Mouse (Mus musculus) small intestine, adult 2 months (tissue): Measurements from ENCODE around the gene Ccdc155. TPM values are rescaled to one million over a fixed set of nuclear protein-coding genes. Genes with fewer than 3 reads are reported as not detected.
A peak's percentile ranks its signal among the peaks of the same experiment; 100 is the strongest.

ENCODE experiments used
- H3K27ac ChIP-seq: fragments of 200-500 bp; 2 replicates; pipeline ENCODE4 v1.5.1; 2012; ENCODE audit warnings: low read depth, low read length, control low read depth, inconsistent platforms; ENCODE audit not compliant: insufficient read depth
- H3K27me3 ChIP-seq: fragments of 200-500 bp; 2 replicates; pipeline ENCODE4 v1.6.1; 2012; ENCODE audit warnings: mild to moderate bottlenecking, moderate library complexity, low read length, inconsistent platforms; ENCODE audit not compliant: control insufficient read depth, insufficient read depth
- H3K36me3 ChIP-seq: fragments of 200-500 bp; 2 replicates; pipeline ENCODE4 v1.6.1; 2012; ENCODE audit warnings: mild to moderate bottlenecking, low read length, control low read depth, inconsistent platforms; ENCODE audit not compliant: control insufficient read depth, insufficient read depth
- H3K4me1 ChIP-seq: fragments of 200-500 bp; 2 replicates; pipeline ENCODE4 v1.6.1; 2012; ENCODE audit warnings: low read length, inconsistent platforms, mixed read lengths; ENCODE audit not compliant: control insufficient read depth, insufficient read depth, insufficient read length
- H3K4me3 ChIP-seq: fragments of 200-500 bp; 2 replicates; pipeline ENCODE4 v1.5.1; 2012; ENCODE audit warnings: low read depth, mild to moderate bottlenecking, control low read depth, inconsistent platforms, low read length, moderate library complexity
- CTCF ChIP-seq: fragments of 200-500 bp; IDR thresholded peaks from 2 replicates; pipeline ENCODE4 v1.5.1; 2012; ENCODE audit warnings: low read depth, mild to moderate bottlenecking, control low read depth, inconsistent platforms, low read length, moderate library complexity, mixed read lengths; ENCODE audit not compliant: insufficient replicate concordance, insufficient read length; ENCODE audit errors: extremely low read depth
- POLR2A ChIP-seq: fragments of 200-500 bp; IDR thresholded peaks from 2 replicates; pipeline ENCODE4 v1.6.1; 2012; ENCODE audit warnings: low read depth, mild to moderate bottlenecking, control low read depth, inconsistent platforms, low read length, moderate library complexity
- WGBS: fragments of 180-500 bp; shearing (Covaris S2); methylation state at CpG from one replicate; pipeline ENCODE4 v1.1.7; 2018; 5-methylcytosine and 5-hydroxymethylcytosine counted together
- polyA plus RNA-seq: library from polyadenylated mRNA; depleted of rRNA; stranded (reverse); fragments of >200 nt; gene quantifications from 2 replicates; pipeline ENCODE4 v1.2.3, GENCODE M21; 2012

Ccdc155 gene
- polyA plus RNA-seq, 1 experiment: not detected

DNA sequence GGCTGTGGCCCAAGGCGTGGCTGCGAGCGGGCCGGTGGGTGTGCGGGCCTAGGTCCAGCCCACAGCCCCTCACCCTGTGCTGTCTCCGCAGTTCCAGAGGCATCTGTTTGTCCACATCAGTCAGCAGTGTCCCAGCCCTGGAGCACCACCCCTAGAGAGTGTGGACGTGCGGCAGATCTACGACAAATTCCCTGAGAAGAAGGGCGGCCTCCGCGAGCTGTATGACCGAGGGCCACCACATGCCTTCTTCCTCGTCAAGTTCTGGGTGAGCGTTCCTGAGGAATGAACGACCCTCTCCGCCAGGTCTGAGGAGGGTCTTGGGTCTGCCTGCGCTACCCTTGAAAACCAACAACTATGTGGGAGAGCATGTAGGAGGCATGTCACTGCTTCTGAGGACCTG lies 23.9 kb upstream of the Ccdc155 start:
- 0 out of 2 replicates have a peak, but pooled peaks cover under 1% of the 10 kb centered on the region for H3K4me1 ChIP-seq
- no peak for TF ChIP-seq POLR2A
- TF ChIP-seq CTCF: no peak
- no peaks in the 10 kb centered on the region for H3K27me3 ChIP-seq
- H3K4me3 ChIP-seq: no peak overlapping the region
- H3K27ac ChIP-seq: no peak overlapping the region
- no peaks in the 10 kb centered on the region for H3K36me3 ChIP-seq
- WGBS: 95% methylated on average over 18 of the region's 18 CpGs

DNA sequence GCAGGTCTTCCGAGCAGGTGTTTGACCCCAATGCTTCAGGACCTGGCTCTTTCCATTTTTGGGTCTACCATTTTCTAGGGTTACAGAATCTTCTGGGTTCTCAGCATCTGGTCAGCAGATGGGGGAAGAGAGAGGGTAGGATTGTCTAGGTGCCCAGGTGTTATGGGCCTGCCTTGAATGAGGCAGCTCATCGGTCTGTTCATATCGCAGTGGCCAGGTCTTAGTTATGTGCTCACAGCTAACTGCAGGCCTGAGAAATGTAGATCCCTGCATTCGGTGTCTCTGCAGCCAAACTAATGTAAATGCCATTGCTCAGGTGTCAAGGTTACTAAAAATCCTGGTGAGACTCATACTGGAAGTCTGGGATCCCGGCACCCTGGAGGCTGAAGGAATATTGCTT lies 21.7 kb upstream of the Ccdc155 start:
- no peaks in the 10 kb centered on the region for H3K36me3 ChIP-seq

DNA sequence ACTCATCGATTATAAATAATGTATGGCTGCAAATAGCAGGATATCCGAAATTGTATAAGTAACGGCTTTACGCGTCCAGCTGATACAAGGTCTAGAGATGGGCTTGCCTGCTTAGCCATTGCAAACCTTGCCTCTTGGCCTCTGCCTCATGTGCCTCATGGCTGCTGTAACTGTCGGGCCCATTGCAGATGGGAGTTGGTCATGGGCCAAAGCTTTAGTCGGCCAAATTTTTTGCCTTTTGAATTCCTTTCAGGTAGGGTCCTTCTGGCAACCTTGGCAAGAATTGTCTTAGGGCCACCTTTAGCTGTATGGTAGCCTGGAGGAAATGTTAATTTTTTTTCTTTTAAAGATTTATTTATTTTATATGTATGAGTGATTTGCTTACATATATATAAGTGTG lies 20.1 kb upstream of the Ccdc155 start:
- no peak for TF ChIP-seq POLR2A
- no peak for TF ChIP-seq CTCF

More for the DNA sequence above, 21.7 kb upstream of the Ccdc155 start:
- Histone ChIP-seq H3K27me3 (no peaks in the 10 kb centered on the region), H3K4me3 (no peak overlapping the region), H3K4me1 (no peaks in the 10 kb centered on the region), H3K27ac (no peak overlapping the region)
- no peak for TF ChIP-seq POLR2A
- WGBS: 82% methylated on average over 5 of the region's 5 CpGs

DNA sequence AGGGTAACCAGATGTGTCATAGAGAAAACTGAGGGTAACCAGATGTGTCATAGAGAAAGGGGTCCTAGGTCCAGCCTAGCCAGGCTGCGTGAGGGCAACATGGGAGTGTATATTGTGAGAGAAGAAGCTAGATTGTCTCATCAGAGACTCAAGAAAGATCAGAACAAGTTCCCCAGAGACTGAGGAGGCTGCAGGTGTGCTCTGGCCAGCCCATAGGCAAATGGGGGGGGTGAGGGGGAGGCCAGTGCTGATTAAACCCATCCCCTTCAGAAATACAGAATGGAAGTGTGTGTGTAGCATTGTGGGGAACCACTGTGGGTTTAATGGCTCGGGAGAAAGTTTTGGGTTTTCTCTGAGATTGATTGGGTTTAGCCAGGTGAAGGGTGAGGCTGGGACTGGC lies 17.0 kb upstream of the Ccdc155 start:
- H3K4me3 ChIP-seq: no peak overlapping the region
- no peak overlapping the region for H3K27ac ChIP-seq
- WGBS: 65% methylated on average over 2 of the region's 2 CpGs
- no peaks in the 10 kb centered on the region for H3K27me3 ChIP-seq
- TF ChIP-seq POLR2A (no peak), CTCF (no peak)
- no peaks in the 10 kb centered on the region for H3K4me1 ChIP-seq
- no peaks in the 10 kb centered on the region for H3K36me3 ChIP-seq

More for the DNA sequence above, 20.1 kb upstream of the Ccdc155 start:
- no peak overlapping the region for H3K4me3 ChIP-seq
- no peaks in the 10 kb centered on the region for H3K27me3 ChIP-seq
- 93% methylated on average over 7 of the region's 7 CpGs for WGBS
- H3K36me3 ChIP-seq: no peaks in the 10 kb centered on the region
- no peaks in the 10 kb centered on the region for H3K4me1 ChIP-seq
- H3K27ac ChIP-seq: no peak overlapping the region

DNA sequence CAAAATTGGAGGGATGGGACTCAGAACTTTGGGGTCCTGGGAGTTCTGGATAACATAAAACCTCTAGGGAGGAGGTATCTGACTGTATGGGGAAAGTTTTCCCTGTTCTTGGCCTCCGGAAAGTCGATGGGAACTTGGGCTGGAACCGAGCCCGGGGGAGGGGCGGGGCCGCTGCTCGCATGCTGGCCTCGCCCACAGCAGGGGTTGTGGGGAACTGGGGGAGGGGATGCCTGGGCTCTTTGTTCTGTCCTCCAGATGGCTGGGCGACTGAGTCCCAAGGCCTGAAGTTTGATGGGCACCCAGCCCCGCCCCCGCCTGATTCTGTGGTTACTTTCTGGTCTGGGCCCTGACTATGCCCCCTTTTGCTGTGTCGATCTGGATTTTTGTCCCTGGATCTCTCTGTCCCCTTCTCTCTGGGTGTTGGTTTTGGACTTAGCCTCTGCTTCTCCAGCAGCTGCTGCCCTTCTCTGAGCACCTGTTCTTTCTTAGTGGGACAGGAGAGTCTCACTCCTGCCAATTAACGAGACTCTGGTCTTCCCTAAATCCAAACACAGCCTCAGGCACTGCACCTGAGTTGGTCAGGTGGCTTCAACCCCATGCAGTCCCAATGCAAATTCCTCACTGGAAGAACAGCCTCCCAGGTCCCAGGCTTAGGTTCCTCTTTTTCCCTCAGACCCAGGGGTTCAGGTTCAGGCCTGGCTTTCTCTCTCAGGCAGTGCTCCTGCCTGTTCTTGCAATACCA lies 11.9 kb upstream of the Ccdc155 start:
- no peak for TF ChIP-seq CTCF
- no peak for TF ChIP-seq POLR2A
- 6% methylated on average over 13 of the region's 13 CpGs for WGBS
- Histone ChIP-seq H3K4me1 (peaks cover 7% of the 10 kb centered on the region), H3K4me3 (peak overlapping the region; percentile 67), H3K36me3 (no peaks in the 10 kb centered on the region), H3K27ac (no peak overlapping the region), H3K27me3 (peaks cover 11% of the 10 kb centered on the region)

DNA sequence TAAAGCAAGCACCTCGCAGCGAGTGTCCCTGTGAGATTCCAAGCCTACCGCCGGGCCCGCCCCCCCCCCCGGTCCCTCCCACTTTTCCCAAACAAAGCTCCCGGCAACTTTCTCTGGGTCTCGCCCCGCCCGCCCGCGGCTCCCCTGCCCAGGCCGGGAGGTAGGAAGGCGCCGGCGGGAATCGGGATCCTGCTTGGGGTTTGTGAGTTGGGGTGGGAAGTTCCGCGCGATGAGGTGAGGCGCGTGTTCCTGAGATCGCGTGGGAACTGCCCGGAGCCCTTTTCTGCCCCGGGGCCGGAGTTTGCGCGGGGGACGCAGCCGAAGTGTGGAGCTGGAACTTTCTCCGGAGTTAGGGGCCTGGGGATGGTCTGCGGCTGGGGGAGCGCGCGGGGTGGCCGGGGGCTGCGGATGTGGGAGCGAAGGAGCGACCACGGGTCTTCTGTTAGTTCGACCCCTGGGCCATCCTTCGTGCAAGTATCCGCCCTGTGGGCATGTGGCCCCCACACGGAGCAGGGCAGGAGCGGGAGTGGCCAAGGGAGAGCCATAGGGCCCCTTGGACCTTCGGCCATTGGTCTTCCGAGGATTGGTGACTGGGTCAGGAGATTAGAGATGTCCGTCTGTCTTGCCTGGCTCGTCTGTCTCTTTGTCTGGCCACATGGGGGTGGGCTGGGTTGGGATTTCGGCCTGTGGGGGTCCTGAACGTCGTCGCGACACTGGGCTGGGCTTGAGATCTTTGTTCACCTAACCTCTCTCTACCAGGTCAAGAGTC lies 11.2 kb upstream of the Ccdc155 start, which contains the start of gene Tead2:
TSS of gene Tead2 (plus strand) at position 81 of the 769 bp plus-strand sequence.
- H3K27ac ChIP-seq: no peak within 1 kb of the TSS

DNA sequence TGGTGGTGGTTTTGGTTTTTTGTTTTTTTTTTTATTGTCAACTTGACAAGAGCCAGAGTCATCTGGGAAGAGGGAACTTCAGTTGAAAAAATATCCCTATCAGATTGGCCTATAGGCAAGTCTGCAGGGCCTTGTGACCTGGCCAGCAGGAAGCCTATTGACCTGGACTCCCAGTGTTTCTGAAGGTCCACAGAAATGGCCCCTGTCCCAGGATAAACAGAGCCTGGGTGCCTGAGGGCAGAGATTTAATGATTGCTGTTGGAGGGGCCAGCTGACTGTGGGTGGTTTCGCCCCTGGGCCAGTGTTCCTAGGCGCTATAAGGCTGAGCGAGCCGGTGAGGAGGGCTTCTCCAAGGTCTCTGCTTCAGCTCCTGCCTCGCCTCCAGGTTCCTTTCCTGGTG lies 9.0 kb upstream of the Ccdc155 start:
- Histone ChIP-seq H3K36me3 (no peaks in the 10 kb centered on the region), H3K4me1 (peaks cover 11% of the 10 kb centered on the region), H3K27ac (no peak overlapping the region), H3K27me3 (peaks cover 16% of the 10 kb centered on the region), H3K4me3 (no peak overlapping the region)
- TF ChIP-seq POLR2A: no peak
- TF ChIP-seq CTCF: no peak
- 82% methylated on average over 5 of the region's 5 CpGs for WGBS

More for the DNA sequence above, 11.2 kb upstream of the Ccdc155 start, which contains the start of gene Tead2:
- TF ChIP-seq POLR2A: no peak
- no peak for TF ChIP-seq CTCF
- Histone ChIP-seq H3K4me3 (peak within 1 kb of the TSS; percentile 67), H3K4me1 (peaks cover 11% of the 10 kb centered on the region), H3K36me3 (no peaks in the 10 kb centered on the region), H3K27me3 (peaks cover 16% of the 10 kb centered on the region)
- WGBS: 2% methylated on average over 55 of the region's 55 CpGs
